Mouse (Mus musculus): ENCODE data around the gene Ttyh1. TPM values are rescaled to one million over a fixed set of nuclear protein-coding genes. Genes with fewer than 3 reads are reported as not detected.

Ttyh1 gene
- total and polyA plus RNA-seq, 3 experiments: 0.15 to 0.26 TPM; not detected in 1

- peaks cover 0 to 13% of the 10 kb centered on the region in 2 experiments; a peak in 3 of 4 replicates for H3K4me1 ChIP-seq (ENCODE audit: control insufficient read depth in 1 of 2, insufficient read depth in 2 of 2, low read length in 2 of 2)
- no peaks in the 10 kb centered on the region for H3K9me3 ChIP-seq (replicated peaks; ENCODE audit: insufficient read depth, low read length)
- H3K9ac ChIP-seq (ENCODE audit: control insufficient read depth, low read depth, low read length, poor library complexity, severe bottlenecking): peak overlapping the region; percentile 88
- TF ChIP-seq BHLHE40 (IDR thresholded peaks at IDR 0.05; ENCODE audit: borderline replicate concordance, low read depth, low read length): no peak
- TF ChIP-seq NELFE (IDR thresholded peaks at IDR 0.05; ENCODE audit: low read depth, low read length): no peak
- no peak for TF ChIP-seq RAD21 (IDR thresholded peaks at IDR 0.05; ENCODE audit: low read depth, low read length)
- no peak for TF ChIP-seq ZNF384 (IDR thresholded peaks at IDR 0.05; ENCODE audit: low read depth, low read length)
- no peak for TF ChIP-seq SIN3A (IDR thresholded peaks at IDR 0.05; ENCODE audit: low read length)
- no peak for TF ChIP-seq POLR2AphosphoS2 (IDR thresholded peaks at IDR 0.05; ENCODE audit: low read length)
- TF ChIP-seq MXI1 (IDR thresholded peaks at IDR 0.05; ENCODE audit: low read depth, low read length): no peak
- TF ChIP-seq ZC3H11A (IDR thresholded peaks at IDR 0.05; ENCODE audit: low read depth, low read length): no peak
- no peak for TF ChIP-seq USF1 (IDR thresholded peaks at IDR 0.05; ENCODE audit: low read depth, low read length)
- no peak for TF ChIP-seq UBTF (IDR thresholded peaks at IDR 0.05; ENCODE audit: borderline replicate concordance, insufficient read depth, low read depth, low read length)
- TF ChIP-seq POLR2A (IDR thresholded peaks at IDR 0.05; ENCODE audit: control insufficient read depth in 1 of 2, insufficient read depth in 1 of 2, low read depth in 1 of 2, low read length in 2 of 2, poor library complexity in 1 of 2): no peak
- no peak for TF ChIP-seq HCFC1 (IDR thresholded peaks at IDR 0.05; ENCODE audit: low read depth, low read length)
- TF ChIP-seq CHD1 (IDR thresholded peaks at IDR 0.05; ENCODE audit: low read depth, low read length): no peak
- no peak for TF ChIP-seq ETS1 (IDR thresholded peaks at IDR 0.05; ENCODE audit: low read depth, low read length)
- H3K36me3 ChIP-seq (ENCODE audit: control insufficient read depth in 1 of 2, insufficient read depth in 2 of 2, low read length in 2 of 2): peaks cover 5 to 11% of the 10 kb centered on the region in 2 experiments
- H3K27ac ChIP-seq (ENCODE audit: control insufficient read depth, low read depth, low read length): no peak overlapping the region
- no peak for DNase-seq (ENCODE audit: low read depth, low spot score)
- peaks cover 32% of the 10 kb centered on the region for H3K79me2 ChIP-seq (ENCODE audit: control insufficient read depth, insufficient read depth, low read length, poor library complexity)
- no peaks in the 10 kb centered on the region for H3K27me3 ChIP-seq (ENCODE audit: control insufficient read depth in 1 of 2, insufficient read depth in 2 of 2, low read length in 2 of 2)
- peak overlapping the region in 1 of 2 experiments; percentile 78; a peak in 2 of 4 replicates for H3K4me3 ChIP-seq (ENCODE audit: control insufficient read depth in 1 of 2, insufficient read depth in 1 of 2, low read depth in 2 of 2, low read length in 2 of 2)
Measured at GRCm38 (mm10) chr7:4138181-4138580, 19.0 kb downstream of the Ttyh1 start.

GRCm38 (mm10) chr7:4138671-4139070, 19.5 kb downstream of the Ttyh1 start:
- no peak for DNase-seq (ENCODE audit: low read depth, low spot score)
- no peak overlapping the region for H3K4me3 ChIP-seq (ENCODE audit: control insufficient read depth in 1 of 2, insufficient read depth in 1 of 2, low read depth in 2 of 2, low read length in 2 of 2)
- H3K9ac ChIP-seq (ENCODE audit: control insufficient read depth, low read depth, low read length, poor library complexity, severe bottlenecking): no peak overlapping the region
- no peak overlapping the region for H3K27ac ChIP-seq (ENCODE audit: control insufficient read depth, low read depth, low read length)
- peaks cover 5 to 11% of the 10 kb centered on the region in 2 experiments for H3K36me3 ChIP-seq (ENCODE audit: control insufficient read depth in 1 of 2, insufficient read depth in 2 of 2, low read length in 2 of 2)
- H3K27me3 ChIP-seq (ENCODE audit: control insufficient read depth in 1 of 2, insufficient read depth in 2 of 2, low read length in 2 of 2): no peaks in the 10 kb centered on the region
- H3K79me2 ChIP-seq (ENCODE audit: control insufficient read depth, insufficient read depth, low read length, poor library complexity): peaks cover 32% of the 10 kb centered on the region
- peaks cover 0 to 13% of the 10 kb centered on the region in 2 experiments; a peak in 3 of 4 replicates for H3K4me1 ChIP-seq (ENCODE audit: control insufficient read depth in 1 of 2, insufficient read depth in 2 of 2, low read length in 2 of 2)
- TF ChIP-seq SMC3 (IDR thresholded peaks at IDR 0.05; ENCODE audit: low read depth, low read length): no peak
- no peak for TF ChIP-seq POLR2AphosphoS2 (IDR thresholded peaks at IDR 0.05; ENCODE audit: low read length)
- TF ChIP-seq MAZ (IDR thresholded peaks at IDR 0.05; ENCODE audit: low read depth, low read length): no peak
- TF ChIP-seq ZKSCAN1 (IDR thresholded peaks at IDR 0.05; ENCODE audit: low read depth, low read length): no peak
- no peak for TF ChIP-seq GABPA (IDR thresholded peaks at IDR 0.05; ENCODE audit: low read depth, low read length)
- no peak for TF ChIP-seq E2F4 (IDR thresholded peaks at IDR 0.05; ENCODE audit: borderline replicate concordance, low read depth, low read length)
- TF ChIP-seq NRF1 (IDR thresholded peaks at IDR 0.05; ENCODE audit: insufficient read depth, low read depth, low read length, poor library complexity, severe bottlenecking): no peak
- no peak for TF ChIP-seq ELF1 (IDR thresholded peaks at IDR 0.05; ENCODE audit: low read depth, low read length)
- TF ChIP-seq POLR2AphosphoS5 (IDR thresholded peaks at IDR 0.05; ENCODE audit: borderline replicate concordance, low read depth, low read length): no peak
- no peak for TF ChIP-seq KAT2A (conservative IDR thresholded peaks at IDR 0.05; ENCODE audit: low read depth, low read length)
- TF ChIP-seq JUND (IDR thresholded peaks at IDR 0.05; ENCODE audit: low read depth, low read length): no peak
- no peak for TF ChIP-seq EP300 (IDR thresholded peaks at IDR 0.05; ENCODE audit: low read depth in 1 of 2, low read length in 2 of 2)
- TF ChIP-seq TAL1 (IDR thresholded peaks at IDR 0.05; ENCODE audit: low read length): no peak
- TF ChIP-seq MXI1 (IDR thresholded peaks at IDR 0.05; ENCODE audit: low read depth, low read length): no peak
- TF ChIP-seq RCOR1 (IDR thresholded peaks at IDR 0.05; ENCODE audit: low read depth, low read length): no peak
- TF ChIP-seq USF2 (IDR thresholded peaks at IDR 0.05; ENCODE audit: borderline replicate concordance in 1 of 2, insufficient read depth in 1 of 2, low read depth in 1 of 2, low read length in 2 of 2): no peak
- no peak for TF ChIP-seq CHD1 (IDR thresholded peaks at IDR 0.05; ENCODE audit: low read depth, low read length)
- no peak for TF ChIP-seq MYB (IDR thresholded peaks at IDR 0.05; ENCODE audit: low read depth, low read length)
- TF ChIP-seq TCF12 (IDR thresholded peaks at IDR 0.05; ENCODE audit: low read depth, low read length): no peak
- H3K9me3 ChIP-seq (replicated peaks; ENCODE audit: insufficient read depth, low read length): no peaks in the 10 kb centered on the region

All from MEL (cell line).